Mouse (Mus musculus): ENCODE results near the gene Kcnk18. TPM values are rescaled to one million over a fixed set of nuclear protein-coding genes. Genes with fewer than 3 reads are reported as not detected.

Gene Kcnk18
- polyA plus RNA-seq, 1 experiment from 2014 or later = not detected

DNA sequence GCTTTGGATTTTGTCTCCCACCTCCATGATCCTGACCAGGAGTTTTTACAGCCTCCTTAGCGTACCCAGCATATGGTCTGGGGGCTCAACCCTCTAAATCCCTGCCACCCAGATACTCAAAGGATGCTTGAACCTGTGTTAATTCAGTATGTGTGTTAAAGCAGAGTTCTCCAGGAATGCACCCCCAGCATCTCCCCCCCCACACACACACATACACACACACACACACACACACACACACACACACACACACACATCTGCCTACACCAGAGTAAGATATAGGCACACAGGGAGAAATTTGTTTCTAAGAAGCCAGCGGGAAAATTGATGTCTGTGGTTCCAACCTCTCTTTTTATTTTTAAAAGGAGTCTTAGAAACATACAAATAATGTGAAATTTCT is 26.5 kb upstream of the Kcnk18 start:
- ATAC-seq (ENCODE audit: insufficient number of reproducible peaks, low FRiP score, low TSS enrichment, low read depth) = no peak
- Histone ChIP-seq H3K27ac (no peak overlapping the region), H3K9me3 (no peaks in the 10 kb centered on the region), H3K4me3 (no peak overlapping the region), H3K9ac (no peak overlapping the region), H3K4me1 (peaks cover 8% of the 10 kb centered on the region), H3K4me2 (no peak overlapping the region), H3K36me3 (no peaks in the 10 kb centered on the region), H3K27me3 (peaks cover 94% of the 10 kb centered on the region)
- whole genome bisulfite sequencing = 8% methylated on average over 2 of the region's 2 CpGs

DNA sequence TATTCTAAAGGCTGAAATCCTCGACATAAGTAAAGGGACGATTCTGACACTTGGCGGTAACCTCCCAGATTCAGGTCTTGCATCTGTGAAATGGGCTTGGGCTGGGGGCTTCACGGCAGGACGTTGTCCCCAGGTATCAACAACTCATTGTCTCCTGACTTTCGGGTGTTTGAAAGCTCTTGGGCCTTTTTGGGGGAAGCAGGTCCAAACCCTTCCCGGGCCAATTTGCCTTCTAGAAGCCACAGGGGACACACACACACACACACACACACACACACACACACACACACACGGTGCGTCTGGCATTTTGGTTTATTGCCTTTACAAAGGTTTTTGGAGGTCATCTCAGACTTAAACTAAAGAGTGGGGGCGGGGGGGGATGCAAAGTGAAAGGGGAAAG is 25.6 kb upstream of the Kcnk18 start:
- H3K4me3 ChIP-seq = peak overlapping the region; percentile 31
- 0 out of 2 replicates have a peak overlapping the region, but pooled peaks have one; percentile 41 for H3K4me2 ChIP-seq
- ATAC-seq (ENCODE audit: insufficient number of reproducible peaks, low FRiP score, low TSS enrichment, low read depth) = no peak
- no peaks in the 10 kb centered on the region for H3K36me3 ChIP-seq
- H3K4me1 ChIP-seq = peaks cover 8% of the 10 kb centered on the region
- peaks cover 94% of the 10 kb centered on the region for H3K27me3 ChIP-seq
- WGBS = 2% methylated on average over 10 of the region's 10 CpGs
- H3K9me3 ChIP-seq = no peaks in the 10 kb centered on the region
- H3K9ac ChIP-seq = no peak overlapping the region
- no peak overlapping the region for H3K27ac ChIP-seq

GRCm38 (mm10) chr19:59193986-59194820 is 24.8 kb upstream of the Kcnk18 start:
- H3K4me1 ChIP-seq = peaks cover 8% of the 10 kb centered on the region
- H3K4me2 ChIP-seq = peak overlapping the region; percentile 41
- H3K9ac ChIP-seq = no peak overlapping the region
- peak overlapping the region; percentile 31 for H3K4me3 ChIP-seq
- no peak overlapping the region for H3K27ac ChIP-seq
- H3K9me3 ChIP-seq = no peaks in the 10 kb centered on the region
- H3K36me3 ChIP-seq = no peaks in the 10 kb centered on the region
- WGBS = under 1% methylated on average over 50 of the region's 50 CpGs
- ATAC-seq (ENCODE audit: insufficient number of reproducible peaks, low FRiP score, low TSS enrichment, low read depth) = no peak
- H3K27me3 ChIP-seq = peaks cover 90% of the 10 kb centered on the region

DNA sequence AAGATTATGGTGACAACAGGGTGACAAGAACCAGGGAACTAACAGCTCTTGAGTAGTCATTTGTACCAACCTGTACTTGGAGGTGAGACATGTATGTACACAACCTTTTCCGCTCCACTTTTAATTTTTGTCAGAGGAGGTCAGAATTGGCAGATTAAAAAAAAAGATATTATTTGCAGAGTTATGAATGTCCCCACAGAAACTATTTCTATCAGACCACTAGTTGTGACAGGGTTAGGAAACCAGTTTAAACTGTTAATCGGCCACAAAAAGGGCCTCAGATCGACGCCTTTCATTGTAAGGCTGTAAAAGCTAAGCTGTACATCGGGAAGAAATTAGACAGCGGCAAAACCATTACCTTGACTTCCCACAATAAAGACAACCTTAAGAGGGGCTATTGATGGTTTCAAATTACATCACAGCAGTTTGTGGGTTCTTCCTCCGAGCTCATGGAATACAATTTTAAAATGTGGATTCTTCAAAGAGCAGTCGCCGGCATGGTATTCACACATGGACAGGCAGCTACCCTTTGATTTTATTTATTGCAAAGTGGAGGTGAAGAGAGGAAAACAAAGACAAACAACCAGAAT is 23.7 kb upstream of the Kcnk18 start:
- no peak for ATAC-seq (ENCODE audit: insufficient number of reproducible peaks, low FRiP score, low TSS enrichment, low read depth)
- 6% methylated on average over 9 of the region's 9 CpGs for WGBS
- H3K27me3 ChIP-seq = peaks cover 84% of the 10 kb centered on the region
- no peak overlapping the region for H3K4me2 ChIP-seq
- no peaks in the 10 kb centered on the region for H3K36me3 ChIP-seq
- H3K9ac ChIP-seq = no peak overlapping the region
- no peak overlapping the region for H3K27ac ChIP-seq
- H3K4me1 ChIP-seq = peaks cover 8% of the 10 kb centered on the region
- H3K9me3 ChIP-seq = no peaks in the 10 kb centered on the region
- no peak overlapping the region for H3K4me3 ChIP-seq

- H3K9me3 ChIP-seq = no peaks in the 10 kb centered on the region
- no peak overlapping the region for H3K4me2 ChIP-seq
- 5% methylated on average over 15 of the region's 15 CpGs for WGBS
- H3K4me1 ChIP-seq = peaks cover 8% of the 10 kb centered on the region
- H3K4me3 ChIP-seq = no peak overlapping the region
- no peaks in the 10 kb centered on the region for H3K36me3 ChIP-seq
- H3K27ac ChIP-seq = no peak overlapping the region
- no peak overlapping the region for H3K9ac ChIP-seq
- H3K27me3 ChIP-seq = peaks cover 75% of the 10 kb centered on the region
- 0 out of 2 replicates have a peak, but pooled peaks have one; percentile 58 for ATAC-seq (ENCODE audit: insufficient number of reproducible peaks, low FRiP score, low TSS enrichment, low read depth)
Measured at GRCm38 (mm10) chr19:59196111-59196666, 22.8 kb upstream of the Kcnk18 start.

GRCm38 (mm10) chr19:59198161-59198560 is 20.9 kb upstream of the Kcnk18 start:
- WGBS = 37% methylated on average over 7 of the region's 7 CpGs
- Histone ChIP-seq H3K4me3 (no peak overlapping the region), H3K9me3 (no peaks in the 10 kb centered on the region), H3K4me1 (peaks cover 8% of the 10 kb centered on the region), H3K4me2 (no peak overlapping the region), H3K27me3 (peaks cover 57% of the 10 kb centered on the region), H3K27ac (no peak overlapping the region), H3K9ac (no peak overlapping the region), H3K36me3 (no peaks in the 10 kb centered on the region)
- ATAC-seq (ENCODE audit: insufficient number of reproducible peaks, low FRiP score, low TSS enrichment, low read depth) = no peak

DNA sequence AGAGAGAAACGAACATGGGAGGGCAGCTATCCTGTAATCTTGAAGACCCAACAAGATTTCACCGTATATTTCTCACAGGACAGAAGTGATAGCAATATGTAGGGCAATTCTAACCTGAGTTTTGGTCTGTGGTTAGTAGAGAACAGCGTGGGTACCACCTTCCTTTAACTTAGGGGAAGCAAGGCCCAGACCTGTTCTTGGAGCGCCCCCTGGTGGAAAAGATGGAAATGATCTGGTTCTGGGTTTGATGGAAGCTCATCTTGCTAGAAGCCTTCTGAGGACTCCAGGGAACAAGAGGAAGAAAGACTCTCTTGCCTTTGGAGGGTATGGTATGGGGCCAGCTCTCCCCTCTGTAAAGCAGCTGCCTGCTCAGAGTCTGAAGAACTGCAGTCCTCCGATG is 10.5 kb upstream of the Kcnk18 start:
- Histone ChIP-seq H3K36me3 (no peaks in the 10 kb centered on the region), H3K4me3 (no peak overlapping the region), H3K9ac (no peak overlapping the region), H3K4me1 (no peaks in the 10 kb centered on the region), H3K4me2 (no peak overlapping the region), H3K27ac (no peak overlapping the region), H3K27me3 (peaks cover 11% of the 10 kb centered on the region), H3K9me3 (no peaks in the 10 kb centered on the region)
- ATAC-seq (ENCODE audit: insufficient number of reproducible peaks, low FRiP score, low TSS enrichment, low read depth) = no peak
- 27% methylated on average over 5 of the region's 5 CpGs for WGBS

GRCm38 (mm10) chr19:59208986-59209385 is 10.0 kb upstream of the Kcnk18 start:
- Histone ChIP-seq H3K27ac (no peak overlapping the region), H3K4me1 (no peaks in the 10 kb centered on the region), H3K36me3 (no peaks in the 10 kb centered on the region), H3K27me3 (peaks cover 11% of the 10 kb centered on the region), H3K4me3 (no peak overlapping the region), H3K4me2 (no peak overlapping the region), H3K9me3 (no peaks in the 10 kb centered on the region), H3K9ac (no peak overlapping the region)
- 70% methylated on average over 2 of the region's 2 CpGs for WGBS
- no peak for ATAC-seq (ENCODE audit: insufficient number of reproducible peaks, low FRiP score, low TSS enrichment, low read depth)

DNA sequence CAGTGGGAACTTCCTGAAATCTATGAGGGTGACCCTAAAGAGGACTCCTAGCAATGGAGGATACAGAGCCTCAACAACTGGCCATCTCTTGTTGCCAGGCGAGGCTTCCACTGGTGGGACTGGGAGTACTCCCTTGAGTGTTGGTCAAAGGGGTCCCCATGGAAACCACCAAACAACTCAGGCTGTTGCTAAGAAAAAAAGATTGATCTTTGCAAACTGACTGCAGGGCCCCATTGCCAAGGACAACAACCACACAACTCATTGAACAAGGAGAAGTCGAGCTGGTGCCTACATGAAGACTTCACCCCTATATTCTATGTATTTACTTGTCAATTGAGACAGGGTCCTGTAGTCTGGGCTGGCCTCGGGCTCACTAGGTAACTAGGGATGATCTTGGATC is 2.1 kb upstream of the Kcnk18 start:
- Histone ChIP-seq H3K4me2 (no peak overlapping the region), H3K27ac (no peak overlapping the region), H3K4me3 (no peak overlapping the region), H3K9me3 (no peaks in the 10 kb centered on the region), H3K9ac (no peak overlapping the region), H3K36me3 (no peaks in the 10 kb centered on the region), H3K4me1 (no peaks in the 10 kb centered on the region), H3K27me3 (no peaks in the 10 kb centered on the region)
- no peak for ATAC-seq (ENCODE audit: insufficient number of reproducible peaks, low FRiP score, low TSS enrichment, low read depth)
- WGBS = 77% methylated on average over 3 of the region's 3 CpGs

- Histone ChIP-seq H3K4me3 (no peak overlapping the region), H3K9ac (no peak overlapping the region), H3K27me3 (no peaks in the 10 kb centered on the region), H3K9me3 (no peaks in the 10 kb centered on the region), H3K4me1 (no peaks in the 10 kb centered on the region), H3K4me2 (no peak overlapping the region), H3K36me3 (no peaks in the 10 kb centered on the region), H3K27ac (no peak overlapping the region)
- WGBS = 59% methylated on average over 3 of the region's 3 CpGs
- ATAC-seq (ENCODE audit: insufficient number of reproducible peaks, low FRiP score, low TSS enrichment, low read depth) = no peak
Measured at GRCm38 (mm10) chr19:59221131-59221530, 2.1 kb downstream of the Kcnk18 start.

- Histone ChIP-seq H3K27ac (no peak overlapping the region), H3K27me3 (no peaks in the 10 kb centered on the region), H3K36me3 (no peaks in the 10 kb centered on the region), H3K4me1 (no peaks in the 10 kb centered on the region), H3K9me3 (no peaks in the 10 kb centered on the region), H3K4me2 (no peak overlapping the region), H3K9ac (no peak overlapping the region), H3K4me3 (no peak overlapping the region)
- 61% methylated on average over 3 of the region's 3 CpGs for WGBS
- ATAC-seq (ENCODE audit: insufficient number of reproducible peaks, low FRiP score, low TSS enrichment, low read depth) = no peak
Measured at GRCm38 (mm10) chr19:59228376-59228775, 9.4 kb downstream of the Kcnk18 start.

GRCm38 (mm10) chr19:59232786-59233185 is 13.8 kb downstream of the Kcnk18 start:
- no peak overlapping the region for H3K4me3 ChIP-seq
- no peak overlapping the region for H3K9ac ChIP-seq
- ATAC-seq (ENCODE audit: insufficient number of reproducible peaks, low FRiP score, low TSS enrichment, low read depth) = no peak
- H3K36me3 ChIP-seq = no peaks in the 10 kb centered on the region
- H3K27ac ChIP-seq = no peak overlapping the region
- no peak overlapping the region for H3K4me2 ChIP-seq
- H3K4me1 ChIP-seq = no peaks in the 10 kb centered on the region
- 63% methylated on average over 5 of the region's 5 CpGs for WGBS
- no peaks in the 10 kb centered on the region for H3K9me3 ChIP-seq
- H3K27me3 ChIP-seq = no peaks in the 10 kb centered on the region
